Mouse (Mus musculus) hindbrain, postnatal 0 days (tissue): ENCODE measurements around the gene Gm47791. TPM values are rescaled to one million over a fixed set of nuclear protein-coding genes. Genes with fewer than 3 reads are reported as not detected.
A peak's percentile ranks its signal among the peaks of the same experiment; 100 is the strongest.

Experiments
- ATAC-seq: fragments of 200-750 bp; cut with Nextera tagmentation; 2 replicates; pipeline ENCODE4 v1.8.0; 2017; ENCODE audit warnings: mild to moderate bottlenecking, moderate TSS enrichment, moderate library complexity
- DNase-seq: peaks from one replicate; pipeline ENCODE4 v3.0.0-alpha.2; 2015; ENCODE audit warnings: low spot score
- H3K27ac ChIP-seq: fragments of 300-500 bp; sonication (generic); 2 replicates; pipeline ENCODE4 v1.5.1; 2014; ENCODE audit warnings: mild to moderate bottlenecking
- H3K27me3 ChIP-seq: fragments of 300-500 bp; sonication (generic); 2 replicates; pipeline ENCODE4 v1.6.1; 2014; ENCODE audit warnings: low read length, mixed read lengths; ENCODE audit not compliant: insufficient read depth
- H3K36me3 ChIP-seq: fragments of 300-500 bp; sonication (generic); 2 replicates; pipeline ENCODE4 v1.6.1; 2014; ENCODE audit warnings: low read length, mixed read lengths; ENCODE audit not compliant: insufficient read depth
- H3K4me1 ChIP-seq: fragments of 300-500 bp; sonication (generic); 2 replicates; pipeline ENCODE4 v1.6.1; 2014; ENCODE audit warnings: antibody characterized with exemption, low read length, mixed read lengths; ENCODE audit not compliant: insufficient read depth
- H3K4me2 ChIP-seq: fragments of 300-500 bp; sonication (generic); 2 replicates; pipeline ENCODE4 v1.6.1; 2014; ENCODE audit warnings: low read depth, mild to moderate bottlenecking, low read length, moderate library complexity, mixed read lengths
- H3K4me3 ChIP-seq: fragments of 300-500 bp; sonication (generic); 2 replicates; pipeline ENCODE4 v1.5.1; 2014; ENCODE audit warnings: low read length
- H3K9ac ChIP-seq: fragments of 300-500 bp; sonication (generic); replicated peaks from 2 replicates; pipeline ENCODE4 v1.6.1; 2014; ENCODE audit warnings: mild to moderate bottlenecking, low read length, moderate library complexity, mixed read lengths
- H3K9me3 ChIP-seq: fragments of 300-500 bp; sonication (generic); 2 replicates; pipeline ENCODE4 v1.6.1; 2016; ENCODE audit warnings: low read length, mixed read lengths
- CTCF ChIP-seq: IDR thresholded peaks from 2 replicates; pipeline ENCODE4 v1.5.1; 2016; ENCODE audit warnings: antibody characterized with exemption, control low read depth, low read depth
- WGBS: fragments of 180-500 bp; shearing (Covaris S2); extraction: QIAGEN DNeasy Blood & Tissue Kit; methylation state at CpG from one replicate; pipeline ENCODE4 v1.1.7; 2014; 5-methylcytosine and 5-hydroxymethylcytosine counted together
- polyA plus RNA-seq: library from polyadenylated mRNA; unstranded; fragments of >200 nt; fragmentation: Nextera tagmentation; extraction: Ambion mirVana; gene quantifications from 2 replicates; pipeline ENCODE4 v1.2.1, GENCODE M21; 2015
- total RNA-seq: library from RNA; depleted of rRNA; stranded (reverse); fragments of >200 nt; gene quantifications from 2 replicates; pipeline ENCODE4 v1.2.3, GENCODE M21; 2014

Gm47791 gene
- total and polyA plus RNA-seq, 2 experiments from 2014 or later, result not detected

- no peak for TF ChIP-seq CTCF
- Histone ChIP-seq H3K9me3 (no peaks in the 10 kb centered on the region), H3K9ac (no peak overlapping the region), H3K27me3 (no peaks in the 10 kb centered on the region), H3K4me1 (no peaks in the 10 kb centered on the region), H3K4me2 (no peak overlapping the region), H3K27ac (no peak overlapping the region), H3K36me3 (no peaks in the 10 kb centered on the region), H3K4me3 (no peak overlapping the region)
- WGBS, result 78% methylated on average over 7 of the region's 7 CpGs
- ATAC-seq (no peak), DNase-seq (no peak)
These were observed 36.2 kb upstream of the Gm47791 start for GRCm38 (mm10) chr1:82807206-82807605.

- WGBS, result 56% methylated on average over 8 of the region's 8 CpGs
- DNase-seq, result no peak
- Histone ChIP-seq H3K4me3 (no peak overlapping the region), H3K27me3 (no peaks in the 10 kb centered on the region), H3K4me1 (no peaks in the 10 kb centered on the region), H3K9ac (no peak overlapping the region), H3K27ac (no peak overlapping the region), H3K9me3 (no peaks in the 10 kb centered on the region), H3K36me3 (no peaks in the 10 kb centered on the region), H3K4me2 (no peak overlapping the region)
- no peak for TF ChIP-seq CTCF
- no peak for ATAC-seq
These were observed 35.3 kb upstream of the Gm47791 start for GRCm38 (mm10) chr1:82806391-82806790.

- ATAC-seq (no peak), DNase-seq (no peak)
- Histone ChIP-seq H3K9me3 (no peaks in the 10 kb centered on the region), H3K36me3 (no peaks in the 10 kb centered on the region), H3K27me3 (no peaks in the 10 kb centered on the region), H3K4me1 (no peaks in the 10 kb centered on the region), H3K27ac (no peak overlapping the region), H3K4me2 (no peak overlapping the region), H3K4me3 (no peak overlapping the region), H3K9ac (no peak overlapping the region)
- 94% methylated on average over 1 of the region's 1 CpGs for WGBS
- TF ChIP-seq CTCF, result no peak
These were observed 33.0 kb upstream of the Gm47791 start for GRCm38 (mm10) chr1:82804059-82804458.

- Histone ChIP-seq H3K36me3 (no peaks in the 10 kb centered on the region), H3K9me3 (no peaks in the 10 kb centered on the region), H3K4me3 (no peak overlapping the region), H3K4me2 (no peak overlapping the region), H3K27me3 (no peaks in the 10 kb centered on the region), H3K27ac (no peak overlapping the region), H3K9ac (no peak overlapping the region), H3K4me1 (no peaks in the 10 kb centered on the region)
- DNase-seq (no peak), ATAC-seq (no peak)
- TF ChIP-seq CTCF, result peak; percentile 64
- WGBS, result 81% methylated on average over 7 of the region's 7 CpGs
These were observed 32.6 kb upstream of the Gm47791 start for GRCm38 (mm10) chr1:82803608-82804007.

GRCm38 (mm10) chr1:82801105-82801783, 30.2 kb upstream of the Gm47791 start:
- TF ChIP-seq CTCF, result no peak
- no peaks in the 10 kb centered on the region for H3K9me3 ChIP-seq
- 53% methylated on average over 12 of the region's 12 CpGs for WGBS
- no peaks in the 10 kb centered on the region for H3K36me3 ChIP-seq
- H3K4me1 ChIP-seq, result no peaks in the 10 kb centered on the region
- H3K27ac ChIP-seq, result no peak overlapping the region
- DNase-seq (no peak), ATAC-seq (no peak)
- H3K4me2 ChIP-seq, result peak overlapping the region; percentile 2; the same call in 1 of the 2 replicates
- no peak overlapping the region for H3K4me3 ChIP-seq
- H3K9ac ChIP-seq, result no peak overlapping the region
- H3K27me3 ChIP-seq, result no peaks in the 10 kb centered on the region

- WGBS, result 81% methylated on average over 4 of the region's 4 CpGs
- ATAC-seq, result no peak
These were observed 27.9 kb upstream of the Gm47791 start for GRCm38 (mm10) chr1:82798922-82799321.

GRCm38 (mm10) chr1:82798304-82798703, 27.3 kb upstream of the Gm47791 start:
- Histone ChIP-seq H3K4me2 (no peak overlapping the region), H3K4me1 (no peaks in the 10 kb centered on the region), H3K27me3 (no peaks in the 10 kb centered on the region), H3K27ac (no peak overlapping the region), H3K9me3 (no peaks in the 10 kb centered on the region), H3K36me3 (no peaks in the 10 kb centered on the region), H3K9ac (no peak overlapping the region), H3K4me3 (no peak overlapping the region)
- no peak for DNase-seq
- ATAC-seq, result no peak
- no peak for TF ChIP-seq CTCF
- 57% methylated on average over 5 of the region's 5 CpGs for WGBS

More at GRCm38 (mm10) chr1:82798922-82799321, 27.9 kb upstream of the Gm47791 start:
- Histone ChIP-seq H3K9me3 (no peaks in the 10 kb centered on the region), H3K36me3 (no peaks in the 10 kb centered on the region), H3K9ac (no peak overlapping the region), H3K4me3 (no peak overlapping the region), H3K4me1 (no peaks in the 10 kb centered on the region), H3K27ac (no peak overlapping the region), H3K27me3 (no peaks in the 10 kb centered on the region), H3K4me2 (no peak overlapping the region)
- TF ChIP-seq CTCF, result no peak
- no peak for DNase-seq
